ENCODE assay signal across 18 mouse cellular contexts in genomic region chr14:115406596-115406995, GRCm38 (mm10).
DNase-seq lines count a peak whose midpoint lies in the region; ATAC-seq and TF ChIP-seq lines count a peak whose summit lies in the region.
"Had no signal": no experiment of that assay in that cellular context is flagged by ENCODE, and none has a peak within 500 bp of the region (broad histone marks: within the 10 kb centered on the region; RNA-seq: fewer than 3 reads in every experiment).

No protein-coding gene starts in this region.

- no peak overlapping the region for H3K4me3 ChIP-seq in forebrain, embryonic 12.5 days (replicated peaks)
- H3K4me3 ChIP-seq in forebrain, postnatal 0 days (ENCODE audit: low read depth, low read length) = no peak overlapping the region
- H3K4me3 ChIP-seq in forebrain, embryonic 16.5 days (replicated peaks; ENCODE audit: low read length) = no peak overlapping the region
- no peak overlapping the region for H3K4me3 ChIP-seq in limb, embryonic 10.5 days
- no peak overlapping the region for H3K4me3 ChIP-seq in neural tube, embryonic 14.5 days (ENCODE audit: low read depth, low read length)
- H3K4me3 ChIP-seq: erythroblast, embryonic 14.5 days; heart, embryonic 15.5 days; intestine, embryonic 15.5 days; limb, embryonic 12.5 days; liver, embryonic 15.5 days had no signal

- 14% methylated on average over 5 of the region's 5 CpGs for WGBS in forebrain, embryonic 12.5 days
- 16% methylated on average over 5 of the region's 5 CpGs for WGBS in forebrain, postnatal 0 days
- 9% methylated on average over 5 of the region's 5 CpGs for WGBS in forebrain, embryonic 16.5 days
- 18% methylated on average over 5 of the region's 5 CpGs for WGBS in limb, embryonic 10.5 days
- 23% methylated on average over 5 of the region's 5 CpGs for WGBS in neural tube, embryonic 14.5 days

- peak; percentile 89 for ATAC-seq in forebrain, embryonic 12.5 days (ENCODE audit: low FRiP score)
- ATAC-seq in forebrain, postnatal 0 days = no peak
- peak; percentile 70 for ATAC-seq in forebrain, embryonic 16.5 days
- peak; percentile 89 for ATAC-seq in neural tube, embryonic 14.5 days (ENCODE audit: low read depth)
- ATAC-seq: intestine, embryonic 15.5 days had no signal

- no peaks in the 10 kb centered on the region for H3K4me1 ChIP-seq in forebrain, embryonic 12.5 days
- H3K4me1 ChIP-seq in forebrain, postnatal 0 days (ENCODE audit: insufficient read depth) = no peaks in the 10 kb centered on the region
- H3K4me1 ChIP-seq in forebrain, embryonic 16.5 days (replicated peaks; ENCODE audit: control insufficient read depth, insufficient read depth, low read length) = no peaks in the 10 kb centered on the region
- H3K4me1 ChIP-seq in limb, embryonic 10.5 days = peaks cover 65% of the 10 kb centered on the region
- no peaks in the 10 kb centered on the region for H3K4me1 ChIP-seq in neural tube, embryonic 14.5 days (ENCODE audit: control insufficient read depth, insufficient read depth, low read length)
- H3K4me1 ChIP-seq: heart, embryonic 15.5 days; intestine, embryonic 15.5 days; liver, embryonic 15.5 days had no signal

- H3K27me3 ChIP-seq in forebrain, embryonic 12.5 days = peaks cover 19% of the 10 kb centered on the region
- no peaks in the 10 kb centered on the region for H3K27me3 ChIP-seq in forebrain, postnatal 0 days (ENCODE audit: insufficient read depth, low read length)
- H3K27me3 ChIP-seq in forebrain, embryonic 16.5 days (replicated peaks; ENCODE audit: control insufficient read depth, insufficient read depth, low read length) = no peaks in the 10 kb centered on the region
- H3K27me3 ChIP-seq in limb, embryonic 10.5 days (ENCODE audit: low read depth, poor library complexity, severe bottlenecking) = no peaks in the 10 kb centered on the region
- H3K27me3 ChIP-seq in neural tube, embryonic 14.5 days (ENCODE audit: control insufficient read depth, insufficient read depth, low read length) = no peaks in the 10 kb centered on the region
- H3K27me3 ChIP-seq: heart, embryonic 15.5 days; intestine, embryonic 15.5 days; limb, embryonic 12.5 days; liver, embryonic 15.5 days had no signal

- H3K36me3 ChIP-seq in forebrain, embryonic 12.5 days (replicated peaks) = no peaks in the 10 kb centered on the region
- H3K36me3 ChIP-seq in forebrain, postnatal 0 days (ENCODE audit: insufficient read depth) = no peaks in the 10 kb centered on the region
- no peaks in the 10 kb centered on the region for H3K36me3 ChIP-seq in forebrain, embryonic 16.5 days (ENCODE audit: control insufficient read depth, insufficient read depth)
- no peaks in the 10 kb centered on the region for H3K36me3 ChIP-seq in limb, embryonic 10.5 days
- no peaks in the 10 kb centered on the region for H3K36me3 ChIP-seq in neural tube, embryonic 14.5 days (ENCODE audit: control insufficient read depth, insufficient read depth, low read length)
- H3K36me3 ChIP-seq: G1E; heart, embryonic 15.5 days; intestine, embryonic 15.5 days; limb, embryonic 12.5 days; liver, embryonic 15.5 days had no signal

- 0 out of 2 replicates have a peak overlapping the region, but pooled peaks have one; percentile 38 for H3K27ac ChIP-seq in forebrain, embryonic 12.5 days
- H3K27ac ChIP-seq in forebrain, postnatal 0 days (ENCODE audit: low read depth, low read length) = no peak overlapping the region
- no peak overlapping the region for H3K27ac ChIP-seq in forebrain, embryonic 16.5 days (ENCODE audit: low read length)
- H3K27ac ChIP-seq in limb, embryonic 10.5 days = peak overlapping the region; percentile 67
- H3K27ac ChIP-seq in neural tube, embryonic 14.5 days (ENCODE audit: low read depth, low read length) = no peak overlapping the region
- H3K27ac ChIP-seq: heart, embryonic 15.5 days; intestine, embryonic 15.5 days; limb, embryonic 12.5 days; liver, embryonic 15.5 days had no signal

- no peak overlapping the region for H3K4me2 ChIP-seq in forebrain, embryonic 12.5 days
- H3K4me2 ChIP-seq in forebrain, postnatal 0 days (ENCODE audit: low read depth) = no peak overlapping the region
- H3K4me2 ChIP-seq in forebrain, embryonic 16.5 days (ENCODE audit: low read length) = no peak overlapping the region
- no peak overlapping the region for H3K4me2 ChIP-seq in neural tube, embryonic 14.5 days (ENCODE audit: low read depth, low read length)
- H3K4me2 ChIP-seq: heart, embryonic 15.5 days; intestine, embryonic 15.5 days; limb, embryonic 12.5 days; liver, embryonic 15.5 days had no signal

- DNase-seq in forebrain, postnatal 0 days = no peak
- peak; percentile 54 for DNase-seq in limb, embryonic 10.5 days (ENCODE audit: low spot score)
- DNase-seq in right cerebral cortex, adult 18-20 months = no peak
- DNase-seq in frontal cortex, adult 2 months (ENCODE audit: extremely low spot score in 1 of 2, low spot score in 1 of 2) = no peak
- no peak for DNase-seq in kidney, adult 18-20 months
- DNase-seq: adrenal gland, postnatal 10 days; cerebellum, postnatal 25 days; gastrocnemius, postnatal 14 days; kidney, postnatal 14 days had no signal

- no peak overlapping the region for H3K9ac ChIP-seq in forebrain, embryonic 12.5 days
- H3K9ac ChIP-seq in forebrain, postnatal 0 days = no peak overlapping the region
- no peak overlapping the region for H3K9ac ChIP-seq in forebrain, embryonic 16.5 days (replicated peaks; ENCODE audit: low read depth, low read length)
- H3K9ac ChIP-seq in neural tube, embryonic 14.5 days (replicated peaks; ENCODE audit: low read depth, low read length) = no peak overlapping the region
- H3K9ac ChIP-seq: heart, embryonic 15.5 days; intestine, embryonic 15.5 days; limb, embryonic 12.5 days; liver, embryonic 15.5 days had no signal

- H3K9me3 ChIP-seq in forebrain, embryonic 12.5 days = no peaks in the 10 kb centered on the region
- no peaks in the 10 kb centered on the region for H3K9me3 ChIP-seq in forebrain, postnatal 0 days (ENCODE audit: low read length)
- no peaks in the 10 kb centered on the region for H3K9me3 ChIP-seq in forebrain, embryonic 16.5 days (ENCODE audit: control insufficient read depth, low read length)
- H3K9me3 ChIP-seq in limb, embryonic 10.5 days (replicated peaks) = no peaks in the 10 kb centered on the region
- H3K9me3 ChIP-seq in neural tube, embryonic 14.5 days (ENCODE audit: control insufficient read depth, low read length) = no peaks in the 10 kb centered on the region
- H3K9me3 ChIP-seq: heart, embryonic 15.5 days; intestine, embryonic 15.5 days; limb, embryonic 12.5 days; liver, embryonic 15.5 days had no signal

- TF ChIP-seq CTCF in forebrain, postnatal 0 days (IDR thresholded peaks at IDR 0.05; ENCODE audit: low read depth) = no peak

Comparison
In these comparisons a context has a peak if more than half of its experiments do, and no peak if none do; other contexts are left out.
1. H3K27ac ChIP-seq: peak in forebrain, embryonic 12.5 days (single experiment) and limb, embryonic 10.5 days (single experiment); none in forebrain, postnatal 0 days (single experiment), forebrain, embryonic 16.5 days (single experiment) and neural tube, embryonic 14.5 days (single experiment).